Mouse (Mus musculus) intestine, embryonic 16.5 days (tissue): ENCODE data around the gene Sgk1. TPM values are rescaled to one million over a fixed set of nuclear protein-coding genes. Genes with fewer than 3 reads are reported as not detected.

Experiments
- ATAC-seq: fragments of 200-750 bp; cut with Nextera tagmentation; 2 replicates; pipeline ENCODE4 v1.8.0; 2017; ENCODE audit warnings: moderate TSS enrichment, moderate library complexity
- H3K27ac ChIP-seq: fragments of 300-500 bp; sonication (generic); 2 replicates; pipeline ENCODE4 v1.5.1; 2014; ENCODE audit warnings: mild to moderate bottlenecking, low read length
- H3K27me3 ChIP-seq: fragments of 300-500 bp; sonication (generic); replicated peaks from 2 replicates; pipeline ENCODE4 v1.6.1; 2014; ENCODE audit warnings: low read length, control low read depth, mixed read lengths; ENCODE audit not compliant: control insufficient read depth, insufficient read depth
- H3K36me3 ChIP-seq: fragments of 300-500 bp; sonication (generic); 2 replicates; pipeline ENCODE4 v1.6.1; 2014; ENCODE audit warnings: low read length, control low read depth; ENCODE audit not compliant: control insufficient read depth, insufficient read depth
- H3K4me1 ChIP-seq: fragments of 300-500 bp; sonication (generic); 2 replicates; pipeline ENCODE4 v1.6.1; 2014; ENCODE audit warnings: low read length, control low read depth, mixed read lengths; ENCODE audit not compliant: control insufficient read depth, insufficient read depth
- H3K4me2 ChIP-seq: fragments of 300-500 bp; sonication (generic); 2 replicates; pipeline ENCODE4 v1.6.1; 2014; ENCODE audit warnings: low read depth, low read length, control low read depth
- H3K4me3 ChIP-seq: fragments of 300-500 bp; sonication (generic); 2 replicates; pipeline ENCODE4 v1.5.1; 2014; ENCODE audit warnings: mild to moderate bottlenecking, low read length
- H3K9ac ChIP-seq: fragments of 300-500 bp; sonication (generic); 2 replicates; pipeline ENCODE4 v1.6.1; 2014; ENCODE audit warnings: low read depth, low read length
- H3K9me3 ChIP-seq: fragments of 300-500 bp; sonication (generic); 2 replicates; pipeline ENCODE4 v1.6.1; 2016; ENCODE audit warnings: low read length, control low read depth; ENCODE audit not compliant: control insufficient read depth
- WGBS: fragments of 180-500 bp; shearing (Covaris S2); extraction: QIAGEN DNeasy Blood & Tissue Kit; methylation state at CpG from one replicate; pipeline ENCODE4 v1.1.7; 2014; 5-methylcytosine and 5-hydroxymethylcytosine counted together
- polyA plus RNA-seq: library from polyadenylated mRNA; unstranded; fragments of >200 nt; fragmentation: Nextera tagmentation; extraction: Ambion mirVana; gene quantifications from 2 replicates; pipeline ENCODE4 v1.2.1, GENCODE M21; 2015

Sgk1 gene
- 33.6 and 35.1 TPM in 2 replicates for polyA plus RNA-seq

GRCm38 (mm10) chr10:21882184-21883081 is at the start of gene Sgk1:
Gene Sgk1, plus strand, starts transcription at chr10:21882184.
- peaks cover 9% of the 10 kb centered on the region; the same call in 1 of the 2 replicates for H3K27me3 ChIP-seq
- no peaks in the 10 kb centered on the region for H3K36me3 ChIP-seq
- H3K9me3 ChIP-seq, result no peaks in the 10 kb centered on the region
- H3K27ac ChIP-seq, result no peak within 1 kb of the TSS
- peaks cover 15% of the 10 kb centered on the region for H3K4me1 ChIP-seq
- H3K4me3 ChIP-seq, result peak within 1 kb of the TSS; percentile 50
- no peak for ATAC-seq
- peak within 1 kb of the TSS; percentile 49; the same call in 1 of the 2 replicates for H3K9ac ChIP-seq
- WGBS, result 5% methylated on average over 36 of the region's 36 CpGs
- H3K4me2 ChIP-seq, result peak within 1 kb of the TSS; percentile 77

GRCm38 (mm10) chr10:21832282-21832681 is 49.7 kb upstream of the Sgk1 start:
- no peak overlapping the region for H3K9ac ChIP-seq
- H3K4me2 ChIP-seq, result no peak overlapping the region
- H3K36me3 ChIP-seq, result no peaks in the 10 kb centered on the region
- no peaks in the 10 kb centered on the region for H3K27me3 ChIP-seq
- no peaks in the 10 kb centered on the region for H3K4me1 ChIP-seq
- no peak overlapping the region for H3K27ac ChIP-seq
- WGBS, result 75% methylated on average over 2 of the region's 2 CpGs
- no peaks in the 10 kb centered on the region for H3K9me3 ChIP-seq
- no peak overlapping the region for H3K4me3 ChIP-seq
- no peak for ATAC-seq

- Histone ChIP-seq H3K4me2 (no peak overlapping the region), H3K9me3 (no peaks in the 10 kb centered on the region), H3K36me3 (no peaks in the 10 kb centered on the region), H3K4me3 (no peak overlapping the region), H3K4me1 (no peaks in the 10 kb centered on the region), H3K27ac (no peak overlapping the region), H3K9ac (no peak overlapping the region), H3K27me3 (no peaks in the 10 kb centered on the region)
- WGBS, result 88% methylated on average over 3 of the region's 3 CpGs
- no peak for ATAC-seq
These were observed 48.2 kb upstream of the Sgk1 start for GRCm38 (mm10) chr10:21833757-21834156.

GRCm38 (mm10) chr10:21835077-21835476 is 46.9 kb upstream of the Sgk1 start:
- Histone ChIP-seq H3K36me3 (no peaks in the 10 kb centered on the region), H3K9me3 (no peaks in the 10 kb centered on the region), H3K4me1 (no peaks in the 10 kb centered on the region; the same call in 1 of the 2 replicates), H3K4me2 (no peak overlapping the region), H3K4me3 (no peak overlapping the region), H3K27ac (no peak overlapping the region), H3K9ac (no peak overlapping the region), H3K27me3 (no peaks in the 10 kb centered on the region)
- no peak for ATAC-seq
- 67% methylated on average over 7 of the region's 7 CpGs for WGBS

- H3K4me2 ChIP-seq, result no peak overlapping the region
- H3K36me3 ChIP-seq, result no peaks in the 10 kb centered on the region
- no peaks in the 10 kb centered on the region for H3K27me3 ChIP-seq
- H3K27ac ChIP-seq, result no peak overlapping the region
- 41% methylated on average over 13 of the region's 13 CpGs for WGBS
- ATAC-seq, result peak; percentile 40
- no peaks in the 10 kb centered on the region; the same call in 1 of the 2 replicates for H3K4me1 ChIP-seq
- H3K9me3 ChIP-seq, result no peaks in the 10 kb centered on the region
- no peak overlapping the region for H3K9ac ChIP-seq
- H3K4me3 ChIP-seq, result no peak overlapping the region
These were observed 42.5 kb upstream of the Sgk1 start for GRCm38 (mm10) chr10:21839248-21840155.

GRCm38 (mm10) chr10:21843326-21843725 is 38.7 kb upstream of the Sgk1 start:
- no peak for ATAC-seq
- no peaks in the 10 kb centered on the region; the same call in 1 of the 2 replicates for H3K4me1 ChIP-seq
- H3K27ac ChIP-seq, result no peak overlapping the region
- no peaks in the 10 kb centered on the region for H3K9me3 ChIP-seq
- 77% methylated on average over 6 of the region's 6 CpGs for WGBS
- H3K4me3 ChIP-seq, result no peak overlapping the region
- H3K36me3 ChIP-seq, result no peaks in the 10 kb centered on the region
- H3K27me3 ChIP-seq, result no peaks in the 10 kb centered on the region
- H3K9ac ChIP-seq, result no peak overlapping the region
- no peak overlapping the region for H3K4me2 ChIP-seq

GRCm38 (mm10) chr10:21843861-21844260 is 38.1 kb upstream of the Sgk1 start:
- H3K9me3 ChIP-seq, result no peaks in the 10 kb centered on the region
- H3K4me1 ChIP-seq, result no peaks in the 10 kb centered on the region; the same call in 1 of the 2 replicates
- 82% methylated on average over 8 of the region's 8 CpGs for WGBS
- H3K27ac ChIP-seq, result no peak overlapping the region
- ATAC-seq, result no peak
- H3K4me3 ChIP-seq, result no peak overlapping the region
- H3K27me3 ChIP-seq, result no peaks in the 10 kb centered on the region
- no peaks in the 10 kb centered on the region for H3K36me3 ChIP-seq
- H3K4me2 ChIP-seq, result no peak overlapping the region
- H3K9ac ChIP-seq, result no peak overlapping the region

- no peaks in the 10 kb centered on the region for H3K9me3 ChIP-seq
These were observed 37.6 kb upstream of the Sgk1 start for GRCm38 (mm10) chr10:21844391-21844790.

More at GRCm38 (mm10) chr10:21844391-21844790, 37.6 kb upstream of the Sgk1 start:
- no peaks in the 10 kb centered on the region for H3K36me3 ChIP-seq
- no peak overlapping the region for H3K27ac ChIP-seq
- H3K4me3 ChIP-seq, result no peak overlapping the region
- H3K9ac ChIP-seq, result no peak overlapping the region
- H3K4me1 ChIP-seq, result no peaks in the 10 kb centered on the region; the same call in 1 of the 2 replicates
- no peaks in the 10 kb centered on the region for H3K27me3 ChIP-seq
- WGBS, result 75% methylated on average over 7 of the region's 7 CpGs
- no peak overlapping the region for H3K4me2 ChIP-seq
- no peak for ATAC-seq
